20 mouse cellular contexts compared by ENCODE assay signal in the genomic region with DNA sequence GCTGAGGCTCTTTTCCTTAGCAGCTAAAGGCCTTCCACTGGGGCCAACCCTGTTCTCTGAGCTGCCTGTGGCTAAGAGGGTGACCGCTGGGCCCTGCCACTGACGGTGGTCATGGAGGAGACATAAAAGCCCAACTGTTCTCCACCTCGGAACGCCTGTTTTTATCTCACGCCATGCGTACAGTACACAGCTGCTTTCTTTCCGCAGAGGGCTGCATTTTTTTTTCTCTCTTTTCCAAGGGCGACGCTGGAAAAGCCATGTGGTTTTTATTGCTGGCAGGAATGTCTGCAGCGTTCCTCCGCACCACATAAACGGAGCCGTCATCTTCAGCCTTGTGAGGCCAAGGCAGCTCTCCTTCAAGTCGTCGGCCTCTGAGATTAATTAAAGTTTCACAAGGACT. TPM values are rescaled to one million over a fixed set of nuclear protein-coding genes. Genes with fewer than 3 reads are reported as not detected.
DNase-seq lines count a peak whose midpoint lies in the region; ATAC-seq and TF ChIP-seq lines count a peak whose summit lies in the region.
"Had no signal": no experiment of that assay in that cellular context is flagged by ENCODE, and none has a peak within 500 bp of the region (broad histone marks: within the 10 kb centered on the region; RNA-seq: fewer than 3 reads in every experiment).

No protein-coding gene starts in this region.

- H3K9ac ChIP-seq in intestine, embryonic 14.5 days (ENCODE audit: low read length), result no peak overlapping the region
- no peak overlapping the region for H3K9ac ChIP-seq in intestine, postnatal 0 days (ENCODE audit: low read depth, low read length)
- no peak overlapping the region for H3K9ac ChIP-seq in intestine, embryonic 16.5 days (ENCODE audit: low read depth, low read length)
- H3K9ac ChIP-seq: forebrain, postnatal 0 days; hindbrain, embryonic 13.5 days; kidney, embryonic 15.5 days; liver, embryonic 15.5 days had no signal

- peaks cover 70% of the 10 kb centered on the region for H3K27me3 ChIP-seq in intestine, embryonic 14.5 days (replicated peaks; ENCODE audit: control insufficient read depth, insufficient read depth, low read length)
- H3K27me3 ChIP-seq in intestine, postnatal 0 days (replicated peaks; ENCODE audit: control insufficient read depth, insufficient read depth, low read length), result peaks cover 54% of the 10 kb centered on the region
- peaks cover 100% of the 10 kb centered on the region for H3K27me3 ChIP-seq in embryonic facial prominence, embryonic 10.5 days (replicated peaks; ENCODE audit: low read depth, poor library complexity, severe bottlenecking)
- peaks cover 51% of the 10 kb centered on the region for H3K27me3 ChIP-seq in intestine, embryonic 16.5 days (replicated peaks; ENCODE audit: control insufficient read depth, insufficient read depth, low read length)

- no peaks in the 10 kb centered on the region for H3K4me1 ChIP-seq in intestine, embryonic 14.5 days (replicated peaks; ENCODE audit: control insufficient read depth, insufficient read depth, low read length)
- H3K4me1 ChIP-seq in intestine, postnatal 0 days (replicated peaks; ENCODE audit: control insufficient read depth, insufficient read depth, low read length), result peaks cover 3% of the 10 kb centered on the region; the same call in 1 of the 2 replicates
- H3K4me1 ChIP-seq in embryonic facial prominence, embryonic 10.5 days, result peaks cover 44% of the 10 kb centered on the region
- peaks cover 5% of the 10 kb centered on the region for H3K4me1 ChIP-seq in intestine, embryonic 16.5 days (ENCODE audit: control insufficient read depth, insufficient read depth, low read length)

- H3K36me3 ChIP-seq in intestine, embryonic 14.5 days (ENCODE audit: control insufficient read depth, insufficient read depth, low read length), result no peaks in the 10 kb centered on the region
- no peaks in the 10 kb centered on the region for H3K36me3 ChIP-seq in intestine, postnatal 0 days (ENCODE audit: control insufficient read depth, insufficient read depth)
- no peaks in the 10 kb centered on the region for H3K36me3 ChIP-seq in embryonic facial prominence, embryonic 10.5 days (replicated peaks)
- no peaks in the 10 kb centered on the region for H3K36me3 ChIP-seq in intestine, embryonic 16.5 days (ENCODE audit: control insufficient read depth, insufficient read depth, low read length)
- H3K36me3 ChIP-seq: G1E; hindbrain, embryonic 13.5 days; kidney, embryonic 15.5 days; liver, embryonic 15.5 days had no signal

- no peaks in the 10 kb centered on the region for H3K9me3 ChIP-seq in intestine, embryonic 14.5 days (ENCODE audit: control insufficient read depth, low read length)
- no peaks in the 10 kb centered on the region for H3K9me3 ChIP-seq in intestine, postnatal 0 days (ENCODE audit: control insufficient read depth)
- H3K9me3 ChIP-seq in embryonic facial prominence, embryonic 10.5 days, result no peaks in the 10 kb centered on the region
- no peaks in the 10 kb centered on the region for H3K9me3 ChIP-seq in intestine, embryonic 16.5 days (ENCODE audit: control insufficient read depth, low read length)
- H3K9me3 ChIP-seq: hindbrain, embryonic 13.5 days; kidney, embryonic 15.5 days; liver, embryonic 15.5 days had no signal

- 10% methylated on average over 15 of the region's 15 CpGs for WGBS in intestine, embryonic 14.5 days
- WGBS in intestine, postnatal 0 days, result 8% methylated on average over 15 of the region's 15 CpGs
- WGBS in embryonic facial prominence, embryonic 10.5 days, result 12% methylated on average over 15 of the region's 15 CpGs
- 10% methylated on average over 15 of the region's 15 CpGs for WGBS in intestine, embryonic 16.5 days

- peak; percentile 72 for DNase-seq in intestine, embryonic 14.5 days (ENCODE audit: low spot score)
- DNase-seq in 3T3-L1 (ENCODE audit: low read depth, low spot score), result peak; percentile 32
- peak; percentile 61 for DNase-seq in embryonic facial prominence, embryonic 10.5 days (ENCODE audit: low spot score)
- DNase-seq in adrenal gland, adult 2 months, result no peak
- no peak for DNase-seq in cerebellum, adult 11 months
- no peak for DNase-seq in neural tube, embryonic 10.5 days (ENCODE audit: extremely low spot score, low spot score)
- DNase-seq: cerebellum, adult 18-20 months; forebrain, postnatal 0 days; gastrocnemius, postnatal 36 days; layer of hippocampus, adult 9-11 months; midbrain, embryonic 14.5 days; thymus, postnatal 14 days had no signal

- ATAC-seq in intestine, embryonic 14.5 days (replicated peaks; ENCODE audit: low FRiP score, low TSS enrichment, low read depth), result 0 out of 2 replicates have a peak, but pooled peaks have one; percentile 26
- ATAC-seq in intestine, postnatal 0 days, result no peak; the same call in 1 of the 2 replicates
- peak; percentile 53 for ATAC-seq in intestine, embryonic 16.5 days
- ATAC-seq: activated CD4-positive, CD25-positive, alpha-beta regulatory T cell, adult 4 months; forebrain, postnatal 0 days had no signal

- no peak overlapping the region for H3K4me3 ChIP-seq in intestine, embryonic 14.5 days (ENCODE audit: low read depth, low read length)
- no peak overlapping the region for H3K4me3 ChIP-seq in intestine, postnatal 0 days (ENCODE audit: low read depth, low read length)
- peak overlapping the region; percentile 34; the same call in 1 of the 2 replicates for H3K4me3 ChIP-seq in embryonic facial prominence, embryonic 10.5 days
- no peak overlapping the region for H3K4me3 ChIP-seq in intestine, embryonic 16.5 days (ENCODE audit: low read length)
- H3K4me3 ChIP-seq: hindbrain, embryonic 13.5 days; kidney, embryonic 15.5 days; liver, embryonic 15.5 days had no signal

- TF ChIP-seq CTCF in intestine, postnatal 0 days (IDR thresholded peaks at IDR 0.05; ENCODE audit: low read depth), result no peak

- no peak overlapping the region for H3K27ac ChIP-seq in intestine, embryonic 14.5 days (ENCODE audit: low read depth)
- H3K27ac ChIP-seq in intestine, postnatal 0 days (ENCODE audit: low read depth, low read length), result no peak overlapping the region
- peak overlapping the region; percentile 63 for H3K27ac ChIP-seq in embryonic facial prominence, embryonic 10.5 days (replicated peaks)
- no peak overlapping the region for H3K27ac ChIP-seq in intestine, embryonic 16.5 days (ENCODE audit: low read length)
- H3K27ac ChIP-seq: hindbrain, embryonic 13.5 days; kidney, embryonic 15.5 days; liver, embryonic 15.5 days had no signal

- H3K4me2 ChIP-seq in intestine, embryonic 14.5 days (ENCODE audit: low read length), result no peak overlapping the region
- no peak overlapping the region for H3K4me2 ChIP-seq in intestine, postnatal 0 days (replicated peaks; ENCODE audit: low read depth)
- peak overlapping the region; percentile 23; the same call in 1 of the 2 replicates for H3K4me2 ChIP-seq in intestine, embryonic 16.5 days (ENCODE audit: low read depth, low read length)
- H3K4me2 ChIP-seq: hindbrain, embryonic 13.5 days; kidney, embryonic 15.5 days; liver, embryonic 15.5 days had no signal

RNA-seq across cellular contexts. Expression of a gene that starts 26.3 kb away (rescaled TPM):
- polyA plus RNA-seq in intestine, embryonic 14.5 days (2014; fragmentation: Nextera tagmentation; extraction: Ambion mirVana), result 0.19 and 0.20 TPM in 2 replicates
- 0.17 and 0.21 TPM in 2 replicates for polyA plus RNA-seq in intestine, postnatal 0 days (2015; fragmentation: Nextera tagmentation; extraction: Ambion mirVana)
- polyA plus RNA-seq in embryonic facial prominence, embryonic 10.5 days (2016; fragmentation: Nextera tagmentation; extraction: Ambion mirVana), result 0.04 TPM in 2 replicates
- polyA plus RNA-seq in intestine, embryonic 16.5 days (2015; fragmentation: Nextera tagmentation; extraction: Ambion mirVana), result 0.31 and 0.33 TPM in 2 replicates
- 1 to 10 TPM; 3.1 to 4.0 TPM for total RNA-seq in adrenal gland, adult 2 months (2021)
- polyA plus RNA-seq in adrenal gland, adult 2 months (2012; rRNA removed), result 3.4 and 4.7 TPM in 2 replicates
- total RNA-seq: forebrain, postnatal 0 days; left cerebral cortex, postnatal 10 days had no signal
- polyA plus RNA-seq: forebrain, postnatal 0 days; midbrain, embryonic 14.5 days had no signal

Comparison
In these comparisons a context has a peak if more than half of its experiments do, and no peak if none do; other contexts are left out.
1. DNase-seq: peak in intestine, embryonic 14.5 days (single experiment), 3T3-L1 (single experiment) and embryonic facial prominence, embryonic 10.5 days (single experiment); none in adrenal gland, adult 2 months (single experiment), cerebellum, adult 11 months (single experiment) and neural tube, embryonic 10.5 days (single experiment).